In genomic region chr7:45037720-45038361, GRCm38 (mm10) we compare ENCODE assay signal across 10 mouse cellular contexts. TPM values are rescaled to one million over a fixed set of nuclear protein-coding genes. Genes with fewer than 3 reads are reported as not detected.
DNase-seq lines count a peak whose midpoint lies in the region; ATAC-seq and TF ChIP-seq lines count a peak whose summit lies in the region.
"Had no signal": no experiment of that assay in that cellular context is flagged by ENCODE, and none has a peak within 500 bp of the region (broad histone marks: within the 10 kb centered on the region; RNA-seq: fewer than 3 reads in every experiment).

No protein-coding gene starts in this region.

- no peak overlapping the region for H3K4me2 ChIP-seq in lung, embryonic 14.5 days
- H3K4me2 ChIP-seq: embryonic facial prominence, embryonic 15.5 days had no signal

- DNase-seq in heart, postnatal 14 days: peak; percentile 66 to 75
- no peak for DNase-seq in heart, adult 9 months (ENCODE audit: low spot score in 2 of 2)
- peak; percentile 82 for DNase-seq in CD4-positive, CD25-positive, alpha-beta regulatory T cell, adult 2 months (ENCODE audit: low read depth, low spot score)
- DNase-seq in adrenal gland, postnatal 25 days: peak; percentile 67
- peak; percentile 68 for DNase-seq in lung, embryonic 14.5 days
- DNase-seq in spleen, postnatal 4 days (ENCODE audit: low spot score in 2 of 2): peak; percentile 72 to 91
- DNase-seq in right cerebral cortex, postnatal 36 days (ENCODE audit: low spot score in 2 of 2): no peak

- no peaks in the 10 kb centered on the region for H3K27me3 ChIP-seq in lung, embryonic 14.5 days (ENCODE audit: insufficient read depth, low read length)
- H3K27me3 ChIP-seq: embryonic facial prominence, embryonic 15.5 days; megakaryocyte, embryonic 14.5 days had no signal

- intact Hi-C loops in heart, postnatal 14 days (cut with DNase I): no loop called here

- no peaks in the 10 kb centered on the region for H3K9me3 ChIP-seq in lung, embryonic 14.5 days (ENCODE audit: low read depth, low read length)
- H3K9me3 ChIP-seq: embryonic facial prominence, embryonic 15.5 days; megakaryocyte, embryonic 14.5 days had no signal

- H3K36me3 ChIP-seq in lung, embryonic 14.5 days (ENCODE audit: insufficient read depth): peaks cover 99% of the 10 kb centered on the region

- peak; percentile 81 for TF ChIP-seq CTCF in lung, embryonic 14.5 days (IDR thresholded peaks at IDR 0.05; ENCODE audit: low read depth)

- 65% methylated on average over 7 of the region's 7 CpGs for WGBS in lung, embryonic 14.5 days

- H3K4me1 ChIP-seq in lung, embryonic 14.5 days (ENCODE audit: insufficient read depth): no peaks in the 10 kb centered on the region
- H3K4me1 ChIP-seq: embryonic facial prominence, embryonic 15.5 days had no signal

- no peak overlapping the region for H3K9ac ChIP-seq in lung, embryonic 14.5 days
- H3K9ac ChIP-seq: embryonic facial prominence, embryonic 15.5 days had no signal

- no peak overlapping the region for H3K27ac ChIP-seq in lung, embryonic 14.5 days (ENCODE audit: low read depth)
- H3K27ac ChIP-seq: embryonic facial prominence, embryonic 15.5 days had no signal

- H3K4me3 ChIP-seq in lung, embryonic 14.5 days (ENCODE audit: low read depth, low read length): no peak overlapping the region
- H3K4me3 ChIP-seq: embryonic facial prominence, embryonic 15.5 days; megakaryocyte, embryonic 14.5 days had no signal

- ATAC-seq in granulocyte monocyte progenitor cell, adult 5-6 weeks (replicated peaks; ENCODE audit: poor library complexity, severe bottlenecking): peak; percentile 79
- no peak for ATAC-seq in lung, embryonic 14.5 days (ENCODE audit: insufficient read depth)

RNA-seq across cellular contexts. Expression of gene Prr12, which starts 14.8 kb away (rescaled TPM):
- total RNA-seq in heart, postnatal 14 days (2021): 10 to 100 TPM; 27.2 to 28.3 TPM
- 71.1 and 78.5 TPM in 2 replicates for total RNA-seq in adrenal gland, postnatal 25 days (2021)
- total RNA-seq in granulocyte monocyte progenitor cell, adult 5-6 weeks (2014; fragmentation: Nextera tagmentation): 21.1 and 29.6 TPM in 2 replicates
- 1.7 and 4.1 TPM in 2 replicates for total RNA-seq in granulocyte monocyte progenitor cell, adult 5-6 weeks (2017)
- polyA plus RNA-seq in lung, embryonic 14.5 days (2014; fragmentation: Nextera tagmentation; extraction: Ambion mirVana): 14.2 and 16.2 TPM in 2 replicates

RNA-seq across cellular contexts. Expression of gene Rras, which starts 20.1 kb away (rescaled TPM):
- total RNA-seq in heart, postnatal 14 days (2021): 10 to 100 TPM; 60.7 to 62.8 TPM
- total RNA-seq in adrenal gland, postnatal 25 days (2021): 94.0 and 102 TPM in 2 replicates
- total RNA-seq in granulocyte monocyte progenitor cell, adult 5-6 weeks (2014; fragmentation: Nextera tagmentation): 2.3 and 7.8 TPM in 2 replicates
- 1.0 and 1.4 TPM in 2 replicates for total RNA-seq in granulocyte monocyte progenitor cell, adult 5-6 weeks (2017)
- 46.2 and 46.5 TPM in 2 replicates for polyA plus RNA-seq in lung, embryonic 14.5 days (2014; fragmentation: Nextera tagmentation; extraction: Ambion mirVana)

RNA-seq across cellular contexts. Expression of gene Scaf1, which starts 21.7 kb away (rescaled TPM):
- 10 to 100 TPM; 53.8 to 56.1 TPM for total RNA-seq in heart, postnatal 14 days (2021)
- 86.4 and 99.4 TPM in 2 replicates for total RNA-seq in adrenal gland, postnatal 25 days (2021)
- 28.6 and 29.8 TPM in 2 replicates for total RNA-seq in granulocyte monocyte progenitor cell, adult 5-6 weeks (2014; fragmentation: Nextera tagmentation)
- 15.7 and 17.8 TPM in 2 replicates for total RNA-seq in granulocyte monocyte progenitor cell, adult 5-6 weeks (2017)
- polyA plus RNA-seq in lung, embryonic 14.5 days (2014; fragmentation: Nextera tagmentation; extraction: Ambion mirVana): 45.9 and 53.6 TPM in 2 replicates

RNA-seq across cellular contexts. Expression of gene Nosip, which starts 24.4 kb away (rescaled TPM):
- total RNA-seq in heart, postnatal 14 days (2021): 10 to 100 TPM; 27.7 to 33.7 TPM
- total RNA-seq in adrenal gland, postnatal 25 days (2021): 46.5 and 67.2 TPM in 2 replicates
- 42.2 and 57.2 TPM in 2 replicates for total RNA-seq in granulocyte monocyte progenitor cell, adult 5-6 weeks (2014; fragmentation: Nextera tagmentation)
- 49.4 and 63.1 TPM in 2 replicates for total RNA-seq in granulocyte monocyte progenitor cell, adult 5-6 weeks (2017)
- 68.6 and 71.9 TPM in 2 replicates for polyA plus RNA-seq in lung, embryonic 14.5 days (2014; fragmentation: Nextera tagmentation; extraction: Ambion mirVana)

RNA-seq across cellular contexts. Expression of gene Prrg2, which starts 24.6 kb away (rescaled TPM):
- total RNA-seq in heart, postnatal 14 days (2021): 10 to 100 TPM; 11.1 to 11.4 TPM
- total RNA-seq in adrenal gland, postnatal 25 days (2021): 19.2 and 21.4 TPM in 2 replicates
- 6.8 and 9.4 TPM in 2 replicates for total RNA-seq in granulocyte monocyte progenitor cell, adult 5-6 weeks (2014; fragmentation: Nextera tagmentation)
- total RNA-seq in granulocyte monocyte progenitor cell, adult 5-6 weeks (2017): 4.8 and 5.3 TPM in 2 replicates
- 18.1 and 19.2 TPM in 2 replicates for polyA plus RNA-seq in lung, embryonic 14.5 days (2014; fragmentation: Nextera tagmentation; extraction: Ambion mirVana)

Comparison
In these comparisons a context has a peak if more than half of its experiments do, and no peak if none do; other contexts are left out.
1. DNase-seq: peak in heart, postnatal 14 days (2 of 2), CD4-positive, CD25-positive, alpha-beta regulatory T cell, adult 2 months (single experiment), adrenal gland, postnatal 25 days (single experiment), lung, embryonic 14.5 days (single experiment) and spleen, postnatal 4 days (2 of 2); none in heart, adult 9 months (0 of 2) and right cerebral cortex, postnatal 36 days (0 of 2).
2. RNA of gene Rras, which starts 20.1 kb away (total RNA-seq): 94.0 to 102 TPM in adrenal gland, postnatal 25 days and 60.7 to 62.8 TPM in heart, postnatal 14 days; 1.0 to 7.8 TPM in granulocyte monocyte progenitor cell, adult 5-6 weeks; every median in the first group is over 4 times any median in the second.